Mouse (Mus musculus) embryonic fibroblast, embryonic 13.5 days (primary cell): ENCODE data around the gene Aunip.

Experiments used
- CTCF ChIP-seq: IDR thresholded peaks from 2 replicates; pipeline ENCODE4 v1.5.1; 2011; ENCODE audit warnings: mild to moderate bottlenecking, control low read depth, low read length, moderate library complexity, borderline replicate concordance; ENCODE audit not compliant: insufficient read depth
- POLR2A ChIP-seq: IDR thresholded peaks from 2 replicates; pipeline ENCODE4 v1.6.1; 2011; ENCODE audit warnings: low read depth, mild to moderate bottlenecking, control low read depth, low read length, moderate library complexity

DNA sequence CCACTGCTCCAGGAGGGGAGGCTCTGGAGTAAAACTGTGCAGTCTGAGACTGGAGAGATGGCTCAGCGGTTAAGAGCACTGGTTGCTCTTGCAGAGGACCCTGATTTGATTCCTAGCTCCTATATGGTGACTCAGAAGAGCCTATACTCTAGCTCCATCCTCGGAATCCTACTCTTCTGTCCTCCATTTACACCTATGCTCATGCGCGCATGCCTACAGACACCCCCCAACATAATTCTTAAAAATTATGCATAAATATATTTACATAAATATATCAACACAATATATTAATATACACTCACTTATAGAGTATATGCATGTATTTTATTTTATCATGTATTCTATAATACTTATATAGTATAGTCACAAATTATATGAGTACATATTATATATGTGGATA is 403 bp upstream of the Aunip start:
- TF ChIP-seq CTCF (no peak), POLR2A (no peak)
